ENCODE assay signal across 28 mouse cellular contexts in the genomic region with DNA sequence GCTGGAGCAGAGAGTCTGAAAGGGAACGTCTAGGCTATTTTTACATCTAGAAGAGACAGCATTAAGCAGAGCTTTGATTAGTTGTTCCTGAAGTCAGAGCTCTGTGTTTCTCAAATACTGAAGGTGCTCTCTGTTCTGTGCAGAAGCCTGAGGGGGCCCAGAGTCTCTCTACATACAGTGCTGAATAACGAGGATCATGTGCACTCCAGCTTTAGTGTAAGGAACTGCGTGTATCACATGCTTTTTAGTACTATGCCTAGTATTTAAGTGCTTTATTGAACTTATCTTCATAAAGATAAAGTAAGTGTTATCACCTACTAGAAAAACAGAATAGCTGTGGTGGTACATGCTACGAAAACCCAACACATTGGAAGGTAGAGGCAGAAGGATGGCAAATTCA.
"Had no signal": no experiment of that assay in that cellular context is flagged by ENCODE, and none has a peak within 500 bp of the region (broad histone marks: within the 10 kb centered on the region; RNA-seq: fewer than 3 reads in every experiment).

No protein-coding gene starts in this region.

- H3K9ac ChIP-seq: heart, embryonic 13.5 days; heart, embryonic 15.5 days; hindbrain, embryonic 13.5 days; kidney, embryonic 15.5 days; limb, embryonic 13.5 days; limb, embryonic 15.5 days; liver, embryonic 13.5 days; liver, embryonic 15.5 days; liver, postnatal 0 days had no signal

- H3K36me3 ChIP-seq: heart, embryonic 13.5 days; heart, embryonic 15.5 days; hindbrain, embryonic 13.5 days; kidney, embryonic 15.5 days; limb, embryonic 13.5 days; limb, embryonic 15.5 days; liver, embryonic 13.5 days; liver, embryonic 15.5 days had no signal

- H3K9me3 ChIP-seq: heart, embryonic 13.5 days; heart, embryonic 15.5 days; hindbrain, embryonic 13.5 days; kidney, embryonic 15.5 days; limb, embryonic 13.5 days; limb, embryonic 15.5 days; liver, embryonic 15.5 days had no signal

- H3K4me2 ChIP-seq: heart, embryonic 11.5 days; heart, embryonic 13.5 days; heart, embryonic 15.5 days; hindbrain, embryonic 13.5 days; kidney, embryonic 15.5 days; limb, embryonic 13.5 days; limb, embryonic 15.5 days; liver, embryonic 13.5 days; liver, embryonic 15.5 days had no signal

- H3K27me3 ChIP-seq: heart, embryonic 13.5 days; heart, embryonic 15.5 days; hindbrain, embryonic 13.5 days; kidney, embryonic 15.5 days; limb, embryonic 13.5 days; limb, embryonic 15.5 days; liver, embryonic 13.5 days; liver, embryonic 15.5 days had no signal

- H3K4me3 ChIP-seq: gastrocnemius, adult 2 months; heart, adult 2 months; heart, embryonic 13.5 days; heart, embryonic 15.5 days; hindbrain, embryonic 13.5 days; kidney, embryonic 15.5 days; limb, embryonic 13.5 days; limb, embryonic 15.5 days; liver, embryonic 13.5 days; liver, embryonic 15.5 days had no signal

- DNase-seq: gastrocnemius, adult 2 months; gastrocnemius, postnatal 10 days; gastrocnemius, postnatal 36 days; heart, adult 11 months; heart, adult 2 months; heart, postnatal 14 days; heart, postnatal 36 days; kidney, adult 11 months; kidney, adult 2 months; kidney, adult 9 months; kidney, postnatal 14 days; kidney, postnatal 36 days; layer of hippocampus, adult 9-11 months; layer of hippocampus, postnatal 36 days; left cerebral cortex, postnatal 4 days; liver, embryonic 13.5 days; liver, postnatal 0 days had no signal

- H3K27ac ChIP-seq: gastrocnemius, adult 2 months; heart, adult 2 months; heart, embryonic 13.5 days; heart, embryonic 15.5 days; hindbrain, embryonic 13.5 days; kidney, embryonic 15.5 days; kidney, postnatal 0 days; limb, embryonic 13.5 days; limb, embryonic 15.5 days; liver, embryonic 13.5 days; liver, embryonic 15.5 days had no signal

- H3K4me1 ChIP-seq: heart, embryonic 13.5 days; heart, embryonic 15.5 days; hindbrain, embryonic 13.5 days; kidney, embryonic 15.5 days; limb, embryonic 13.5 days; limb, embryonic 15.5 days; liver, embryonic 13.5 days; liver, embryonic 15.5 days had no signal

- ATAC-seq: hindbrain, embryonic 16.5 days; inflammation-experienced regulatory T-cells, adult 6 months; liver, postnatal 0 days had no signal
